Mouse (Mus musculus): ENCODE measurements around the gene Neto2.

- no peak; the same call in 1 of the 2 replicates for TF ChIP-seq POLR2A (IDR thresholded peaks at IDR 0.05; ENCODE audit: low read depth, low read length)
- no peak for TF ChIP-seq CTCF (IDR thresholded peaks at IDR 0.05; ENCODE audit: extremely low read depth, insufficient read depth, insufficient read length, insufficient replicate concordance)
These were observed 29.8 kb upstream of the Neto2 start for GRCm38 (mm10) chr8:85730545-85730944.
